Mouse (Mus musculus) heart, embryonic 16.5 days (tissue): ENCODE results near the gene 1110032A03Rik. TPM values are rescaled to one million over a fixed set of nuclear protein-coding genes. Genes with fewer than 3 reads are reported as not detected.

ENCODE experiments used
- ATAC-seq: fragments of 200-750 bp; cut with Nextera tagmentation; replicated peaks from 2 replicates; pipeline ENCODE4 v1.8.0; 2017; ENCODE audit warnings: moderate number of reproducible peaks; ENCODE audit not compliant: insufficient read depth, low FRiP score; ENCODE audit errors: extremely low read depth
- H3K27ac ChIP-seq: fragments of 300-500 bp; sonication (generic); 2 replicates; pipeline ENCODE4 v1.5.1; 2014; ENCODE audit warnings: mild to moderate bottlenecking, low read length, control low read depth, moderate library complexity
- H3K27me3 ChIP-seq: fragments of 300-500 bp; sonication (generic); 2 replicates; pipeline ENCODE4 v1.6.1; 2014; ENCODE audit warnings: low read length, mixed read lengths; ENCODE audit not compliant: control insufficient read depth, insufficient read depth
- H3K36me3 ChIP-seq: fragments of 300-500 bp; sonication (generic); 2 replicates; pipeline ENCODE4 v1.6.1; 2014; ENCODE audit not compliant: control insufficient read depth, insufficient read depth
- H3K4me1 ChIP-seq: fragments of 300-500 bp; sonication (generic); 2 replicates; pipeline ENCODE4 v1.6.1; 2014; ENCODE audit warnings: low read length, mixed read lengths; ENCODE audit not compliant: control insufficient read depth, insufficient read depth
- H3K4me2 ChIP-seq: fragments of 300-500 bp; sonication (generic); 2 replicates; pipeline ENCODE4 v1.6.1; 2014; ENCODE audit warnings: low read depth, mild to moderate bottlenecking, control low read depth, low read length
- H3K4me3 ChIP-seq: fragments of 300-500 bp; sonication (generic); 2 replicates; pipeline ENCODE4 v1.5.1; 2014; ENCODE audit warnings: mild to moderate bottlenecking, control low read depth, low read length
- H3K9ac ChIP-seq: fragments of 300-500 bp; sonication (generic); 2 replicates; pipeline ENCODE4 v1.6.1; 2014; ENCODE audit warnings: low read length, control low read depth
- H3K9me3 ChIP-seq: fragments of 300-500 bp; sonication (generic); replicated peaks from 2 replicates; pipeline ENCODE4 v1.6.1; 2016; ENCODE audit warnings: low read length; ENCODE audit not compliant: control insufficient read depth
- WGBS: fragments of 180-500 bp; shearing (Covaris S2); extraction: QIAGEN DNeasy Blood & Tissue Kit; methylation state at CpG from one replicate; pipeline ENCODE4 v1.1.7; 2014; 5-methylcytosine and 5-hydroxymethylcytosine counted together
- polyA plus RNA-seq: library from polyadenylated mRNA; unstranded; fragments of >200 nt; fragmentation: Nextera tagmentation; extraction: Ambion mirVana; gene quantifications from 2 replicates; pipeline ENCODE4 v1.2.1, GENCODE M21; 2015

Gene 1110032A03Rik
- polyA plus RNA-seq, 1 experiment from 2014 or later, result 30.0 TPM

DNA sequence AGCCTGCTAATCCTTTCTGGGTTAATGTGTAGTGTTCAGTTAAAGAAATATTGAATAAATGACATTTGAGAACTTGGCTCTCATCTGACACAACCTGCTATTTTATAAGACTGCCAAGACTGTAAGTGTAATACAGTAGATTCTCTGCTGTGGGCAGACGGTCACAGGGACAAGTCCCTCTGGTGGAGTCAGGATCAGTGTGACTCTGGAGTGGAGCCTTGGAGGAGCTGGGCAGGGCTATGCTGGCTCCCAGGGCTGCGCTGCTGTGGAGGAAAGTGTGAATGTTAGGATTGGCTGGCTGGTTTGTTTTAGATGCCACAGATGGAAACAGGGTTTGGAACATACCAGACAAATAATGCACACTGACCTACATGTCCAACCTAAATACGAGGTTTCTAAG, 19.9 kb upstream of the 1110032A03Rik start:
- Histone ChIP-seq H3K9me3 (no peaks in the 10 kb centered on the region), H3K4me1 (no peaks in the 10 kb centered on the region), H3K4me2 (no peak overlapping the region), H3K27ac (no peak overlapping the region), H3K4me3 (no peak overlapping the region), H3K36me3 (peaks cover 24% of the 10 kb centered on the region), H3K27me3 (no peaks in the 10 kb centered on the region), H3K9ac (no peak overlapping the region)
- ATAC-seq, result no peak
- WGBS, result 89% methylated on average over 3 of the region's 3 CpGs

DNA sequence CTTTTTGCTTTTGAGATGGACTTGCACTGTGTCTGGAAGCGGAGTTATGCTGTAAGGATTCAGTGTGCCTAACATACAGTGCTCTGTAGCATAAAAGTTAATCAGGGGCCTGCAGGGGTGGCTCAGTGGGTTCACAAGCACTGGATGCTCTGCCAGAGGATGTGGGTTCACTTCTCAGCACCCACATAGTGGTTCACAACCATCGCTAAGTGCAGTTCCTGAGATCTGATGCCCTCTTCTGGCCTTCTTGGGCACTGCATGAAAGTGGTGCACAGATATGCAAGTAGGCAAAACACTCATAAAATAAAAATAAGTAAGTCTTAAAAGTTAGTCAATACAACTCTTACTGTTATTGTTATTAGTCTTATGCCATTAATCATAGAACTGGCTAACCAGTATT, 6.8 kb upstream of the 1110032A03Rik start:
- no peak overlapping the region for H3K27ac ChIP-seq
- H3K9me3 ChIP-seq, result no peaks in the 10 kb centered on the region
- H3K27me3 ChIP-seq, result no peaks in the 10 kb centered on the region
- H3K4me3 ChIP-seq, result no peak overlapping the region
- no peak overlapping the region for H3K9ac ChIP-seq
- H3K4me1 ChIP-seq, result no peaks in the 10 kb centered on the region
- ATAC-seq, result no peak
- no peak overlapping the region for H3K4me2 ChIP-seq
- WGBS, result 82% methylated on average over 2 of the region's 2 CpGs
- H3K36me3 ChIP-seq, result peaks cover 50% of the 10 kb centered on the region

GRCm38 (mm10) chr9:50776162-50776760, 941 bp upstream of the 1110032A03Rik start:
- peak overlapping the region; percentile 74 for H3K4me2 ChIP-seq
- no peak for ATAC-seq
- no peaks in the 10 kb centered on the region for H3K27me3 ChIP-seq
- peaks cover 12% of the 10 kb centered on the region for H3K4me1 ChIP-seq
- H3K36me3 ChIP-seq, result peaks cover 22% of the 10 kb centered on the region
- H3K9ac ChIP-seq, result peak overlapping the region; percentile 93
- 49% methylated on average over 11 of the region's 11 CpGs for WGBS
- H3K4me3 ChIP-seq, result peak overlapping the region; percentile 99
- no peak overlapping the region for H3K27ac ChIP-seq
- H3K9me3 ChIP-seq, result no peaks in the 10 kb centered on the region

DNA sequence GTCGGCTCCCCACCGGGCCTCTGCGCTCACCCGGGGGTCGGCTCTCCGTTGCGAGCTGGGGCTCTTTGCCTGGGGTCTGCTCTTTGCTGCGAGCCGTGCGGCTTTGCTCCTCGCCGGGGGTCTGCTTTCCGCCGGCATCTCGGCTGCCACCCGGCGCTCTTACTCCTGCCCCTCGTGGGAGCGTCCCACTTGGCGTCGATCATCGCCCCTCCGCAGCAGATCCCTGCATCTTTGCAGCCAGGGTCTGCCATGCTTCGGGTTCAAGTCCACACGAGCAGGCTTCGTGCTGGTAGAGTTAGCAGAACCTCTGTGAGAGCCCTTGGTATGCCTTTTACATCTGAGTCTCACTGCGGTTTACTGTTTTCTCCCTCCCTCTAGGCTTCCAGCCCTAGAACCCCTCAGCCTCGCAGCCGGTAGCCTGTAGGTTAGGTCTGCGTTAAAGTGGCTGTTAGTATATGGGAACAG, 374 bp upstream of the 1110032A03Rik start:
- 1% methylated on average over 30 of the region's 30 CpGs for WGBS
- peak overlapping the region; percentile 74 for H3K27ac ChIP-seq
- H3K27me3 ChIP-seq, result no peaks in the 10 kb centered on the region
- peak overlapping the region; percentile 93 for H3K9ac ChIP-seq
- peak overlapping the region; percentile 99 for H3K4me3 ChIP-seq
- H3K4me2 ChIP-seq, result peak overlapping the region; percentile 74
- peaks cover 17% of the 10 kb centered on the region for H3K36me3 ChIP-seq
- no peaks in the 10 kb centered on the region for H3K9me3 ChIP-seq
- peak; percentile 18 for ATAC-seq
- H3K4me1 ChIP-seq, result peaks cover 12% of the 10 kb centered on the region

DNA sequence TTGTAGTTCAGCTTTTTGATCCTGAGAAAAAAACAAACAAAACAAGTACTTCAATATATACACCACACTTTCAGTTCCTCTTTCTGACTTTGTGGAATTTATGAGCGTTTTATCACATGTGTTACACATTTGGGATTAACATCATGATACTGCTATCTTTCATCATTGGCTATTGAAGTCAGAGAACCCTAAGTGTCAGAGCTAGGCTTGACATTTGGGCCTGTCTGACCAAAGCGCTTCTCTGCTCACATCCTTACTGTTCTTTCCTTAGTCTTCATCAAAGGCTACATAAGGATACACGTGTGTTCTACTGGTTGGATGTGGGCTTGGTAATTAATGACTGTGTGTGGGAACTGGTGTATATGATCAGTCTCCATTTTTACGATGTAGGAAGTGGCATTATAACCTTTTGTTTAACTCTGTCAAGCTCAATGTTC, 1.3 kb downstream of the 1110032A03Rik start:
- Histone ChIP-seq H3K27ac (no peak overlapping the region), H3K27me3 (no peaks in the 10 kb centered on the region), H3K36me3 (peaks cover 13% of the 10 kb centered on the region), H3K4me1 (peaks cover 18% of the 10 kb centered on the region), H3K4me2 (peak overlapping the region; percentile 74; the same call in 1 of the 2 replicates), H3K9me3 (no peaks in the 10 kb centered on the region), H3K9ac (no peak overlapping the region; the same call in 1 of the 2 replicates), H3K4me3 (no peak overlapping the region)
- 62% methylated on average over 4 of the region's 4 CpGs for WGBS
- no peak for ATAC-seq

- whole genome bisulfite sequencing, result 72% methylated on average over 2 of the region's 2 CpGs
- Histone ChIP-seq H3K27ac (no peak overlapping the region), H3K27me3 (no peaks in the 10 kb centered on the region), H3K4me1 (peaks cover 17% of the 10 kb centered on the region), H3K4me2 (no peak overlapping the region), H3K36me3 (0 out of 2 replicates have a peak, but pooled peaks cover 5% of the 10 kb centered on the region), H3K9me3 (no peaks in the 10 kb centered on the region), H3K4me3 (no peak overlapping the region), H3K9ac (no peak overlapping the region)
- no peak for ATAC-seq
Measured at GRCm38 (mm10) chr9:50770011-50770410, 5.3 kb downstream of the 1110032A03Rik start.

- Histone ChIP-seq H3K27ac (peak within 1 kb of the TSS; percentile 96), H3K4me3 (peak within 1 kb of the TSS; percentile 66), H3K9ac (peak within 1 kb of the TSS; percentile 72), H3K4me1 (peaks cover 13% of the 10 kb centered on the region), H3K36me3 (peaks cover 7% of the 10 kb centered on the region; the same call in 1 of the 2 replicates), H3K4me2 (peak within 1 kb of the TSS; percentile 87), H3K9me3 (no peaks in the 10 kb centered on the region), H3K27me3 (no peaks in the 10 kb centered on the region)
- ATAC-seq, result peak; percentile 93
- WGBS, result 3% methylated on average over 59 of the region's 59 CpGs
Measured at GRCm38 (mm10) chr9:50768107-50769002, 7.0 kb downstream of the 1110032A03Rik start, which contains the start of gene Fdxacb1. Fdxacb1 (plus strand) TSS chr9:50768236.

DNA sequence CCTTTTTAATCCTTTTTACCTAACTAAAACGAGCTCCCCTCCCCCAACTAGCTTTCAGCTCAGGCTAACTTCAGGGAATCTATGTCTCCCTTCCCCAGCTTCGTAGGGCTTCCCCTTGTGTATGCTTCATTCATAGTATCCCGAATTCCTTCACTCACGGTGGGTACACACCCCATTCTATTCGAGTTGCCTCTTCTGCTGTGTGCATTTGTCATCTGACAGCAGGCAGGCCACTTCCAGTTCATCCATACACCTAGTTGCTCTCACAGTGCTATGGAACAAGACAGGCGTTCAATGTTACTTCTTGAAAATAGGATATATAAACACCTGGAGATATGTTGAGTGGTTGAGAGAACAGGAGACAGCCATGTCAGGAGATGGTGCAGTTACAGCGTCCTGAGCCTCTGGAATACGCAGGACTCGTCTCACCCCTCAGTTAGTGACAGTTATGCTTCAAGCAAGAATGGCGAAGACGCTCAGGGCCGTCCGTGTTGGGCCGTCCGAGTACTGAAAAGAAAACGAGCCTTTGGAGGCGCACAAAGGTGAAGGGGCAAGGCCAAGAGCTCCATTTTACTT, 7.7 kb downstream of the 1110032A03Rik start:
- no peaks in the 10 kb centered on the region for H3K27me3 ChIP-seq
- H3K9me3 ChIP-seq, result no peaks in the 10 kb centered on the region
- H3K4me3 ChIP-seq, result peak overlapping the region; percentile 66
- 5% methylated on average over 17 of the region's 17 CpGs for WGBS
- H3K4me1 ChIP-seq, result peaks cover 13% of the 10 kb centered on the region
- ATAC-seq, result peak; percentile 20
- H3K9ac ChIP-seq, result peak overlapping the region; percentile 72
- H3K4me2 ChIP-seq, result peak overlapping the region; percentile 80
- peaks cover 7% of the 10 kb centered on the region; the same call in 1 of the 2 replicates for H3K36me3 ChIP-seq
- H3K27ac ChIP-seq, result peak overlapping the region; percentile 96
